Mouse (Mus musculus): ENCODE data around the gene Tmeff2. TPM values are rescaled to one million over a fixed set of nuclear protein-coding genes. Genes with fewer than 3 reads are reported as not detected.

The Tmeff2 gene
- polyA plus RNA-seq, 1 experiment, result 0.31 TPM

DNA sequence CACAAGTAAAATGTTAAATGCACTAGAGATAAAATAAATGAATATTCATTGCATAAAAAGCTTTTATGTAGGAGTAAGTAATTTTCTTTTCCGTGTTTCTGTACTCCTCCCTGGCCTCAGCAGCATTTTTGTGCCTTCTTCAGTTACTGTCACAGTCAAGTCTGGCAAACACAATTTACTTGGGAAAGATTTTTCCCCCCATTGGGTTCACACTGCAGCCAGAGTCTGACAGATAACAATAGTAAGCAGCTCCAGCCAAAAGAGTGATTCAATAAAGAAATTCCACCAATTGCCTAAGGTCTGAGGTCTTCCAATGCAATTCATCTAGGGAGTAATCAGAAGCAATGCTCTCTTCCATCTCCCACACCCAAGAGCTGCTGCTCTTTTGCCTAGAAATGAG lies 48.1 kb downstream of the Tmeff2 start:
- Histone ChIP-seq H3K36me3 (ENCODE audit: control insufficient read depth, insufficient read depth, low read length, poor library complexity, severe bottlenecking) (no peaks in the 10 kb centered on the region), H3K9ac (ENCODE audit: low read depth, poor library complexity, severe bottlenecking) (no peak overlapping the region), H3K4me1 (ENCODE audit: control insufficient read depth, insufficient read depth, low read length) (no peaks in the 10 kb centered on the region), H3K27ac (ENCODE audit: insufficient read depth, low read length) (no peak overlapping the region), H3K9me3 (replicated peaks; ENCODE audit: control insufficient read depth, insufficient read depth, low read length, poor library complexity, severe bottlenecking) (no peaks in the 10 kb centered on the region), H3K4me3 (ENCODE audit: low read depth, low read length) (no peak overlapping the region), H3K27me3 (ENCODE audit: control insufficient read depth, insufficient read depth, low read length, poor library complexity, severe bottlenecking) (no peaks in the 10 kb centered on the region)
- no peak for TF ChIP-seq POLR2A (IDR thresholded peaks at IDR 0.05; ENCODE audit: insufficient read depth, low read length)
- no peak for TF ChIP-seq EP300 (IDR thresholded peaks at IDR 0.05; ENCODE audit: insufficient read depth, low read depth, low read length)
- TF ChIP-seq CTCF (IDR thresholded peaks at IDR 0.05; ENCODE audit: low read depth, low read length), result no peak

DNA sequence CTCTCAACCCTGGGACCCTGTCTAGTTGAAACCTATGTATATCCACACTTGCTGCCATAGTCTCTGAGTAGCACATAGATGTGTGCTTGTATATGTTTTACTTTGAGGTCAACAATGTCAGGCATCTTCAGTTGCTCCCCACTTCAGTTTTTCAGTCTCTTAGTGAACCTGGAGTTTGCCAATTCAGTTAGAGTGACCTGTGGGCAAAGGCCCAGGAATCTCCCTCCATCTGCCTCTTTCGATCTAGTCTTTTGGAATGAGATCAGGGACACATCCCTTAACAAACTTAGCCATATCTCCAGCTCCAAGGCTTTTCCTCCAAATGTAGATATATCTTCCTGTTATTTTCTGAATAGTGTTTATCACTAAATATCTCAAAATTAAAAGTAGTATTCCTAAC lies 58.4 kb downstream of the Tmeff2 start:
- Histone ChIP-seq H3K27ac (ENCODE audit: insufficient read depth, low read length) (no peak overlapping the region), H3K4me1 (ENCODE audit: control insufficient read depth, insufficient read depth, low read length) (no peaks in the 10 kb centered on the region), H3K36me3 (ENCODE audit: control insufficient read depth, insufficient read depth, low read length, poor library complexity, severe bottlenecking) (no peaks in the 10 kb centered on the region), H3K9ac (ENCODE audit: low read depth, poor library complexity, severe bottlenecking) (no peak overlapping the region), H3K4me3 (ENCODE audit: low read depth, low read length) (no peak overlapping the region), H3K27me3 (ENCODE audit: control insufficient read depth, insufficient read depth, low read length, poor library complexity, severe bottlenecking) (no peaks in the 10 kb centered on the region), H3K9me3 (replicated peaks; ENCODE audit: control insufficient read depth, insufficient read depth, low read length, poor library complexity, severe bottlenecking) (no peaks in the 10 kb centered on the region)
- TF ChIP-seq POLR2A (IDR thresholded peaks at IDR 0.05; ENCODE audit: insufficient read depth, low read length), result no peak
- TF ChIP-seq CTCF (IDR thresholded peaks at IDR 0.05; ENCODE audit: low read depth, low read length), result no peak
- no peak for TF ChIP-seq EP300 (IDR thresholded peaks at IDR 0.05; ENCODE audit: insufficient read depth, low read depth, low read length)

DNA sequence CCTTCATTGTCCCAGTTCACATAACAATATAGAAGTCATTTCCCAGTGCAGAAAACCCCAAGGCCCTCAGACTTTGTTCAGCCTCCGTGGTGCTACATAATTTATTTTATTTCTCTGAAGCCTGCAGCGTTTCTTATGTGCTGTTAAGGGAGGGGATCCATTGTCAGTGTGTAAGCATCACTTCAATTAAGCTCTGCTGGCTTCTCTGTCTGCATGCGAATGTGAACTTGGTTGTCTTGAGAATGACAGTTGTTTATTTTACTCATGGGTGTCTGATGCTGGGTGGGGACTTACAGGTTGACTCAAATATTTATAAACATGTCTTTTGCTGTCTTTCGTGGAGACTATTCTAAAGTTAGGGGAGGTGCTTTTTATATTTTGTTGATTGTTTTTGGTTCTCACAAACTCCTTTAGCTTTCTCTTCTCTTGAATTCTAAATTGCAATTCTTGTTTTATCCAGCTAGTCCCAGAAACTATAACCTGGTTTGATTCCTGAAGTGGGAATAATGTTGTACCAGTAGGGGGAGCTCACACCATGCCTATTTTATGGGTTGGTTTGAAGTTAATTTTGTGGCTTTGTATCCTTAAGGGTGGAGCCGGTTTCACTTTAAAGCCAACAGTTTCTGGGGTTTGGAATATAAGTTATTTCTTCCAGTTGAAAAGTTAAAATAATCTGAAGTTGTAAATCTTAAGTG lies 61.7 kb downstream of the Tmeff2 start:
- no peak overlapping the region for H3K27ac ChIP-seq (ENCODE audit: insufficient read depth, low read length)
- no peaks in the 10 kb centered on the region for H3K9me3 ChIP-seq (replicated peaks; ENCODE audit: control insufficient read depth, insufficient read depth, low read length, poor library complexity, severe bottlenecking)
- H3K9ac ChIP-seq (ENCODE audit: low read depth, poor library complexity, severe bottlenecking), result no peak overlapping the region
- H3K27me3 ChIP-seq (ENCODE audit: control insufficient read depth, insufficient read depth, low read length, poor library complexity, severe bottlenecking), result no peaks in the 10 kb centered on the region
- H3K4me1 ChIP-seq (ENCODE audit: control insufficient read depth, insufficient read depth, low read length), result no peaks in the 10 kb centered on the region
- TF ChIP-seq POLR2A (IDR thresholded peaks at IDR 0.05; ENCODE audit: insufficient read depth, low read length) (no peak), EP300 (IDR thresholded peaks at IDR 0.05; ENCODE audit: insufficient read depth, low read depth, low read length) (no peak), CTCF (IDR thresholded peaks at IDR 0.05; ENCODE audit: low read depth, low read length) (no peak)
- H3K4me3 ChIP-seq (ENCODE audit: low read depth, low read length), result no peak overlapping the region
- no peaks in the 10 kb centered on the region for H3K36me3 ChIP-seq (ENCODE audit: control insufficient read depth, insufficient read depth, low read length, poor library complexity, severe bottlenecking)

DNA sequence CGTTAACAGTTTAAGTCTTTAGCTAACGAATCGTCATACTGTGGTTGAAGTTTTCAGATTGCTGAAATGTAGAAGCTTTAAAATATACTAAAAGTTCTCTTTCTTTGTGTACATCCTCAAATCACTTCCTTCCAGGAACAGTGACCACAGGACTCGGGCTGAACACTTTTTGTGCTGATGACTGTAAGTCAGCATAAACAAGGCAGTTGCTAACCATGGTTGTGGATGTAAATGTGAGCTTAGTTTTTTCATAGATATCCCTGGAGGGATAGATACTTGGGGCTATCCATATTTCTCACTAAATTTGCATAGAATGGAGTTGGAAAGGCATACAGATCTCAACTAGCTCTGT lies 62.2 kb downstream of the Tmeff2 start:
- H3K27me3 ChIP-seq (ENCODE audit: control insufficient read depth, insufficient read depth, low read length, poor library complexity, severe bottlenecking), result no peaks in the 10 kb centered on the region
- H3K4me1 ChIP-seq (ENCODE audit: control insufficient read depth, insufficient read depth, low read length), result no peaks in the 10 kb centered on the region

DNA sequence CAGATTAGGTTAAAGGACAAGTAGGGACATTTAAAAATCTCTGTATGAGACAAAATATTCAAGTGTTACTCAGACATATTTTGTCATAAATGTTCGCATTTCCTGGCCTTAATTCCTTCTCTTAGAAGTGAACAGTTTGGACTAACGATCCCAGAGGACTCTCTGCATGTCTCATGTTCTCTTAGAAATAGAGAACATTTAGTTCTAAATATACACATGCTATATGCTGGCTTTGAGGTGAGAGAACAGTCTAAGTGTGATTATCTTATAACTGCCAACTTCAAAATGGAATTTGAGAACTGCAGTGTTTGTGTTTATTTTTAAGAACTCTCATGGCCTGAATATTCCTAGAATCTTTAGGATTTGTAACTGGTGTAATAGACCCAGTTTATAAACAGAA lies 69.2 kb downstream of the Tmeff2 start:
- no peak overlapping the region for H3K27ac ChIP-seq (ENCODE audit: insufficient read depth, low read length)

More for the DNA sequence above, 62.2 kb downstream of the Tmeff2 start:
- Histone ChIP-seq H3K9ac (ENCODE audit: low read depth, poor library complexity, severe bottlenecking) (no peak overlapping the region), H3K9me3 (replicated peaks; ENCODE audit: control insufficient read depth, insufficient read depth, low read length, poor library complexity, severe bottlenecking) (no peaks in the 10 kb centered on the region), H3K27ac (ENCODE audit: insufficient read depth, low read length) (no peak overlapping the region), H3K36me3 (ENCODE audit: control insufficient read depth, insufficient read depth, low read length, poor library complexity, severe bottlenecking) (no peaks in the 10 kb centered on the region), H3K4me3 (ENCODE audit: low read depth, low read length) (no peak overlapping the region)
- TF ChIP-seq EP300 (IDR thresholded peaks at IDR 0.05; ENCODE audit: insufficient read depth, low read depth, low read length) (no peak), POLR2A (IDR thresholded peaks at IDR 0.05; ENCODE audit: insufficient read depth, low read length) (no peak), CTCF (IDR thresholded peaks at IDR 0.05; ENCODE audit: low read depth, low read length) (no peak)

DNA sequence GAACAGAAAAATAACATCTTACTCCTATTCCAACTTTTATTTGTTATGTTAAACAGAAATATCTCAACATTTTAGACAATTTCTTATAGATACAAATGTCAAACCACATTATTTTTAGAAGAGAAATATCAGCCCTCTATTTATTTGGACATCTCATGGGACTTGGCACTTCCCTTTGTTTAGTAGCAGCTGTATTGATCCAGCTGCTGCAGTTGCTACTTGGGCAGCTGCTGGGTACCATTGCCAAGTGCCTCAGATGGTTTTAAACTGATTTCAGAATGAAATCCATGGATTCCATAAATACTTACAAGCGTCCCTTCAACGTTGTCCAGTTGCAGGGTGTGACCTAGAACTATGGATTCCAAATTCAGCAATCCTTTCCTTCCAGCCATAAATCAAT lies 70.4 kb downstream of the Tmeff2 start:
- H3K4me1 ChIP-seq (ENCODE audit: control insufficient read depth, insufficient read depth, low read length), result no peaks in the 10 kb centered on the region
- no peak overlapping the region for H3K9ac ChIP-seq (ENCODE audit: low read depth, poor library complexity, severe bottlenecking)
- H3K9me3 ChIP-seq (replicated peaks; ENCODE audit: control insufficient read depth, insufficient read depth, low read length, poor library complexity, severe bottlenecking), result no peaks in the 10 kb centered on the region
- H3K4me3 ChIP-seq (ENCODE audit: low read depth, low read length), result no peak overlapping the region
- TF ChIP-seq EP300 (IDR thresholded peaks at IDR 0.05; ENCODE audit: insufficient read depth, low read depth, low read length) (no peak), CTCF (IDR thresholded peaks at IDR 0.05; ENCODE audit: low read depth, low read length) (no peak)
- no peaks in the 10 kb centered on the region for H3K36me3 ChIP-seq (ENCODE audit: control insufficient read depth, insufficient read depth, low read length, poor library complexity, severe bottlenecking)
- H3K27ac ChIP-seq (ENCODE audit: insufficient read depth, low read length), result no peak overlapping the region
- no peaks in the 10 kb centered on the region for H3K27me3 ChIP-seq (ENCODE audit: control insufficient read depth, insufficient read depth, low read length, poor library complexity, severe bottlenecking)

More for the DNA sequence above, 69.2 kb downstream of the Tmeff2 start:
- no peaks in the 10 kb centered on the region for H3K27me3 ChIP-seq (ENCODE audit: control insufficient read depth, insufficient read depth, low read length, poor library complexity, severe bottlenecking)
- H3K4me3 ChIP-seq (ENCODE audit: low read depth, low read length), result no peak overlapping the region
- no peaks in the 10 kb centered on the region for H3K4me1 ChIP-seq (ENCODE audit: control insufficient read depth, insufficient read depth, low read length)
- no peaks in the 10 kb centered on the region for H3K9me3 ChIP-seq (replicated peaks; ENCODE audit: control insufficient read depth, insufficient read depth, low read length, poor library complexity, severe bottlenecking)
- no peaks in the 10 kb centered on the region for H3K36me3 ChIP-seq (ENCODE audit: control insufficient read depth, insufficient read depth, low read length, poor library complexity, severe bottlenecking)
- no peak overlapping the region for H3K9ac ChIP-seq (ENCODE audit: low read depth, poor library complexity, severe bottlenecking)
- no peak for TF ChIP-seq POLR2A (IDR thresholded peaks at IDR 0.05; ENCODE audit: insufficient read depth, low read length)
- TF ChIP-seq CTCF (IDR thresholded peaks at IDR 0.05; ENCODE audit: low read depth, low read length), result no peak
- TF ChIP-seq EP300 (IDR thresholded peaks at IDR 0.05; ENCODE audit: insufficient read depth, low read depth, low read length), result no peak
